Mouse (Mus musculus): ENCODE data around the gene Kmt2d. TPM values are rescaled to one million over a fixed set of nuclear protein-coding genes. Genes with fewer than 3 reads are reported as not detected.

Kmt2d gene
- polyA plus RNA-seq, 1 experiment: 20.8 TPM

DNA sequence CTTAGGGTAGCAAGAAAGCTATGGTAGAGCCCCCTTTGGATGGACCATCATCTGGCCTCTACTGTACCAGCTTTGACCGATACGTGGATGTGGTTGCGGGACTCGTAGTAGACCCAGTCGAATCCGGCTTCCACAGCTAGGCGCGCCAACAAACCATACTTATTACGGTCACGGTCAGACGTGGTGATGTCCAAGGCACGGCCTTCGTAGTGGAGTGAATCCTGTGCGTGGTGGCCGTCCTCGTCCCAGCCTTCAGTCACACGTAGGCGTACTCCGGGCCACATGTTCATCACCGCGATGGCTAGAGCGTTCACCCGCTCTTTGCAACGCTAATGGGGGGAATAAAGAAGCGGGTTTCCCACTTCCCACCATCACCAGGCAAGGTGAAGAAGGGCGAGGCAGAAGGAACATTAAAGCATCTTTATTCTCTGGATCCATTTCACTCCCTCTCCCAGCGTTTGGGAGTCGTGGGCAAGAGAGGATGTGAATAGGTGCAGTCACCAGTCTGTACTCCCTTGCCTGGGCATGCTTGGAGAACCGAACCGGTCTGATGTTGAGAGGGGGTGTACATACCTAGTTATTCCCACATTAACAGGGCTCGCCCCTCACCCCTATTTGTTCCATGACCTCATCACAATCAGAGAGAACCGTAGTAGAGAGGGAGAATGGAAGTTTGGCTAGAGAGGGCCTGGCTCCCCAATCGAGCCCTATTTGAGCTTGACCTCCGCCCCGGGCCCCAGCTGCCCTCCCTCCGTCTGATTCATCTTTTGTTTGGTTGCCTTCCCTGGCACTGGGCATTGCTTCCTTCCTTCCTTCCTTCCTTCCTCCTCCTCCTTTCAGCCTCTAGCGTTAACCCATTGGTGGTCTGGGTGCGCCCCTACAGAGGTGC lies 24.0 kb upstream of the Kmt2d start:
- peaks cover 4% of the 10 kb centered on the region; the same call in 1 of the 2 replicates for H3K4me1 ChIP-seq (ENCODE audit: control insufficient read depth, insufficient read depth, low read length)
- H3K36me3 ChIP-seq (ENCODE audit: control insufficient read depth, insufficient read depth, low read length): no peaks in the 10 kb centered on the region
- no peak overlapping the region for H3K27ac ChIP-seq (ENCODE audit: insufficient read depth, low read depth, low read length)
- H3K4me3 ChIP-seq (ENCODE audit: insufficient read depth, low read depth, low read length): peak overlapping the region; percentile 32; the same call in 1 of the 2 replicates
- no peak for DNase-seq
- TF ChIP-seq CTCF (conservative IDR thresholded peaks at IDR 0.05; ENCODE audit: insufficient read depth, insufficient read length, low read depth, low read length) (no peak), POLR2A (IDR thresholded peaks at IDR 0.05; ENCODE audit: low read depth, low read length) (no peak)
- 33% methylated on average over 38 of the region's 38 CpGs for WGBS
- no peaks in the 10 kb centered on the region; the same call in 1 of the 2 replicates for H3K27me3 ChIP-seq (replicated peaks; ENCODE audit: control insufficient read depth, insufficient read depth, low read length)

DNA sequence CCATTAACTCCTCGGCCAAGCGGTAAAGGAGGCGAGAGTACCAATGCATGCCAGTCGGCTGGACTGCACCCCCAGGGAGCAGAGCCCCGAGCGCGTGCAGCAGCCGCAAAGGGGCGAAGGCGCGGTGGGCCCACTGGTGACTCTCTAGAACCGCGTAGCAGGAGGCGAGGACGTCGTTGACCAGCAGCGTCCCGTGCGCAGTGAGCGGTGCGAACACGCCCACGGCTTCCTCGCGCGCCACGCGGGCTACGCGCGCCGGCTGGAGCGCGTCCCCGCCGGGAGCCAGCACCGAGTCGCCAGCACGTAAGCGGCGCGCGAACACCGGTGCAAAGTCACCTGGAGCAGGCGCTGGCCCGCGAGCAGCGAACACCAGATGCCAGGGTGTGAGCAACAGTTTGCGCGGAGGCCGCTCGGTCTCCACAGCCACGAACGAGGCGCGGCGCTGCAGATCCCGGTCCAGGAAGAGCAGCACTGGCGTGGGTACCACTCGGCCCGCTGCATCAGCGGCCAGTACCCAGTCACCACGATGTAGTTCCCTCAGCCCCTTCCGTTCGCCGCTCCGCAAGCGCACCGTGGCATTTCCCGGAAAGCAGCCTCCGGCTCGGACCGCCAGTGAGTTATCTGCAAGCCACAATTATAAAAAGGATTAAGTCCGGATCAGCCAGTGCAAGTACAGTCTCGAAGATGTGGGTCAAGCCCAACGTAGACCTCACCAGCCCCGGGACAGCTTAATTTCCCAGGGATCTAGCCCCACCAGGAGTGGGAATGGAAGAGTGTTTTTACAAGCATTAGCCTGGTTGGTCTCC lies 23.1 kb upstream of the Kmt2d start, which contains the start of gene Rhebl1:
TSS of gene Rhebl1 (minus strand) at position 601 of the 806 bp plus-strand sequence.
- Histone ChIP-seq H3K4me3 (ENCODE audit: insufficient read depth, low read depth, low read length) (peak within 1 kb of the TSS; percentile 45), H3K27me3 (replicated peaks; ENCODE audit: control insufficient read depth, insufficient read depth, low read length) (no peaks in the 10 kb centered on the region; the same call in 1 of the 2 replicates), H3K27ac (ENCODE audit: insufficient read depth, low read depth, low read length) (no peak within 1 kb of the TSS), H3K36me3 (ENCODE audit: control insufficient read depth, insufficient read depth, low read length) (no peaks in the 10 kb centered on the region), H3K4me1 (ENCODE audit: control insufficient read depth, insufficient read depth, low read length) (peaks cover 4% of the 10 kb centered on the region; the same call in 1 of the 2 replicates)
- DNase-seq: peak; percentile 51
- TF ChIP-seq CTCF (conservative IDR thresholded peaks at IDR 0.05; ENCODE audit: insufficient read depth, insufficient read length, low read depth, low read length) (no peak), POLR2A (IDR thresholded peaks at IDR 0.05; ENCODE audit: low read depth, low read length) (no peak)
- WGBS: under 1% methylated on average over 77 of the region's 77 CpGs

- 86% methylated on average over 4 of the region's 4 CpGs for WGBS
Observed at GRCm38 (mm10) chr15:98893036-98893435, 22.0 kb upstream of the Kmt2d start.

GRCm38 (mm10) chr15:98891907-98892606 lies 21.1 kb upstream of the Kmt2d start:
- H3K36me3 ChIP-seq (ENCODE audit: control insufficient read depth, insufficient read depth, low read length): no peaks in the 10 kb centered on the region
- 31% methylated on average over 6 of the region's 6 CpGs for WGBS
- H3K4me1 ChIP-seq (ENCODE audit: control insufficient read depth, insufficient read depth, low read length): peaks cover 4% of the 10 kb centered on the region; the same call in 1 of the 2 replicates
- H3K4me3 ChIP-seq (ENCODE audit: insufficient read depth, low read depth, low read length): no peak overlapping the region
- H3K27me3 ChIP-seq (replicated peaks; ENCODE audit: control insufficient read depth, insufficient read depth, low read length): no peaks in the 10 kb centered on the region; the same call in 1 of the 2 replicates
- TF ChIP-seq POLR2A (IDR thresholded peaks at IDR 0.05; ENCODE audit: low read depth, low read length) (no peak), CTCF (conservative IDR thresholded peaks at IDR 0.05; ENCODE audit: insufficient read depth, insufficient read length, low read depth, low read length) (peak; percentile 100)
- H3K27ac ChIP-seq (ENCODE audit: insufficient read depth, low read depth, low read length): no peak overlapping the region
- DNase-seq: peak; percentile 89

More at GRCm38 (mm10) chr15:98893036-98893435, 22.0 kb upstream of the Kmt2d start:
- DNase-seq: no peak
- Histone ChIP-seq H3K27ac (ENCODE audit: insufficient read depth, low read depth, low read length) (no peak overlapping the region), H3K36me3 (ENCODE audit: control insufficient read depth, insufficient read depth, low read length) (no peaks in the 10 kb centered on the region), H3K4me3 (ENCODE audit: insufficient read depth, low read depth, low read length) (no peak overlapping the region), H3K4me1 (ENCODE audit: control insufficient read depth, insufficient read depth, low read length) (peaks cover 4% of the 10 kb centered on the region; the same call in 1 of the 2 replicates), H3K27me3 (replicated peaks; ENCODE audit: control insufficient read depth, insufficient read depth, low read length) (no peaks in the 10 kb centered on the region; the same call in 1 of the 2 replicates)
- no peak for TF ChIP-seq POLR2A (IDR thresholded peaks at IDR 0.05; ENCODE audit: low read depth, low read length)
- no peak for TF ChIP-seq CTCF (conservative IDR thresholded peaks at IDR 0.05; ENCODE audit: insufficient read depth, insufficient read length, low read depth, low read length)

- no peak overlapping the region for H3K27ac ChIP-seq (ENCODE audit: insufficient read depth, low read depth, low read length)
- peaks cover 4% of the 10 kb centered on the region; the same call in 1 of the 2 replicates for H3K4me1 ChIP-seq (ENCODE audit: control insufficient read depth, insufficient read depth, low read length)
- DNase-seq: no peak
- no peak overlapping the region for H3K4me3 ChIP-seq (ENCODE audit: insufficient read depth, low read depth, low read length)
- no peaks in the 10 kb centered on the region for H3K36me3 ChIP-seq (ENCODE audit: control insufficient read depth, insufficient read depth, low read length)
- 39% methylated on average over 19 of the region's 19 CpGs for WGBS
- TF ChIP-seq CTCF (conservative IDR thresholded peaks at IDR 0.05; ENCODE audit: insufficient read depth, insufficient read length, low read depth, low read length) (no peak), POLR2A (IDR thresholded peaks at IDR 0.05; ENCODE audit: low read depth, low read length) (no peak)
- no peaks in the 10 kb centered on the region; the same call in 1 of the 2 replicates for H3K27me3 ChIP-seq (replicated peaks; ENCODE audit: control insufficient read depth, insufficient read depth, low read length)
Observed at GRCm38 (mm10) chr15:98891198-98891742, 20.3 kb upstream of the Kmt2d start.

DNA sequence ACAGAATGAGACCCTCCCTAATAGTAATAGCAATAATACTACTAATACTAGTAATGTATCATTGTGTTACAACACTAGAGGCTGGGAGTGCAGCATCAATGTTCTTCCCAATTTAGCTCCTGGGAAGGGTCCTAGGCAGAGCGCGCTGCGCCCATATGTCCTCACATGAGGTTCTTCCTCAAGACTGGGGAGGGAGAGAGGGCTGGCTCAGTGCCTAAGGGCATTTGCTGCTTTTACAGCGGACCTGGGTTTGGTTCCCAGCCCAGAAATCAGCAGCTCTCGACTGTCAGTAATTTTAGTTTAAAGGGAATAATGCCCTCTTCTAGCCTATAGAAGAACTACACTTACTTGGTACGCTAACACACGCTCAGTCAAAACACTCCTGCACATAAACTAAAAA lies 16.5 kb upstream of the Kmt2d start:
- Histone ChIP-seq H3K4me1 (ENCODE audit: control insufficient read depth, insufficient read depth, low read length) (no peaks in the 10 kb centered on the region; the same call in 1 of the 2 replicates), H3K27me3 (replicated peaks; ENCODE audit: control insufficient read depth, insufficient read depth, low read length) (no peaks in the 10 kb centered on the region), H3K4me3 (ENCODE audit: insufficient read depth, low read depth, low read length) (no peak overlapping the region), H3K36me3 (ENCODE audit: control insufficient read depth, insufficient read depth, low read length) (no peaks in the 10 kb centered on the region), H3K27ac (ENCODE audit: insufficient read depth, low read depth, low read length) (no peak overlapping the region)
- 80% methylated on average over 7 of the region's 7 CpGs for WGBS
- no peak for DNase-seq
- TF ChIP-seq CTCF (conservative IDR thresholded peaks at IDR 0.05; ENCODE audit: insufficient read depth, insufficient read length, low read depth, low read length) (no peak), POLR2A (IDR thresholded peaks at IDR 0.05; ENCODE audit: low read depth, low read length) (no peak)

Measured in kidney, adult 2 months (tissue).